Mouse (Mus musculus) E14TG2a.4 (cell line): ENCODE data around the gene Tspoap1.

Experiments
- CTCF ChIP-seq: conservative IDR thresholded peaks from 2 replicates; pipeline ENCODE4 v1.5.1; 2014; ENCODE audit warnings: low read length
- POU5F1 ChIP-seq: IDR thresholded peaks from 2 replicates; pipeline ENCODE4 v1.6.1; 2014; ENCODE audit warnings: low read length, borderline replicate concordance

DNA sequence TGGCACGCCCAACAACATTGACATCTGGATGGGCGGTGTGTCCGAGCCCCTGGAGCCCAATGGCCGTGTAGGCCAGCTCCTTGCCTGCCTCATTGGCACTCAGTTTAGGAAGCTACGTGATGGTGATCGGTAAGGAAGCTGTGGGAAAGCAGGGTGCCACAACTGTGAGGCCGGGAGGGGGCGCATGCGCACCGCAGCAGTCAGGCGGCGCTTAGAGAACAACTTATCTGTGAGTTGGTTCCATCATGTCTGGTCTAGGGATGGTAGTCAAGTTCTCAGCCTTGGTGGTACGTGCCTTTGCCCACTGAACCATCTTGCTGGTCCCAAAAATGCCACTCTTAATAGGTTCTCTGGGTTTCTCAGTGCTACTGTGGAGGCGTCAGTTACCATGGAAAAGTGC is 42.3 kb downstream of the Tspoap1 start:
- TF ChIP-seq POU5F1: no peak
- no peak for TF ChIP-seq CTCF
